In genomic region chr1:180364005-180364404, GRCm38 (mm10) we compare ENCODE assay signal across 9 mouse cellular contexts. TPM values are rescaled to one million over a fixed set of nuclear protein-coding genes. Genes with fewer than 3 reads are reported as not detected.
DNase-seq lines count a peak whose midpoint lies in the region; ATAC-seq and TF ChIP-seq lines count a peak whose summit lies in the region.
"Had no signal": no experiment of that assay in that cellular context is flagged by ENCODE, and none has a peak within 500 bp of the region (broad histone marks: within the 10 kb centered on the region; RNA-seq: fewer than 3 reads in every experiment).

No protein-coding gene starts in this region.

- no peaks in the 10 kb centered on the region for H3K36me3 ChIP-seq in hindbrain, embryonic 15.5 days
- H3K36me3 ChIP-seq in lung, embryonic 14.5 days (ENCODE audit: insufficient read depth): 0 out of 2 replicates have a peak, but pooled peaks cover 5% of the 10 kb centered on the region
- H3K36me3 ChIP-seq in stomach, postnatal 0 days (ENCODE audit: control insufficient read depth, insufficient read depth, low read length): no peaks in the 10 kb centered on the region

- peak; percentile 21 for DNase-seq in right cerebral cortex, postnatal 14 days
- DNase-seq in right cerebral cortex, postnatal 36 days (ENCODE audit: low spot score in 2 of 2): no peak
- DNase-seq in adrenal gland, postnatal 36 days: peak; percentile 65 to 71
- peak; percentile 41 for DNase-seq in lung, embryonic 14.5 days
- peak; percentile 67 for DNase-seq in stomach, postnatal 0 days (ENCODE audit: low spot score)
- DNase-seq in urinary bladder, postnatal 25 days (ENCODE audit: low spot score): no peak
- no peak for DNase-seq in layer of hippocampus, postnatal 25 days (ENCODE audit: extremely low spot score in 1 of 2, low spot score in 1 of 2)

- 48% methylated on average over 17 of the region's 17 CpGs for WGBS in hindbrain, embryonic 15.5 days
- WGBS in lung, embryonic 14.5 days: 45% methylated on average over 17 of the region's 17 CpGs
- 47% methylated on average over 17 of the region's 17 CpGs for WGBS in stomach, postnatal 0 days

- H3K4me2 ChIP-seq in hindbrain, embryonic 15.5 days: peak overlapping the region; percentile 60
- peak overlapping the region; percentile 81 for H3K4me2 ChIP-seq in lung, embryonic 14.5 days
- H3K4me2 ChIP-seq in stomach, postnatal 0 days (replicated peaks; ENCODE audit: low read depth): no peak overlapping the region

- no peak for ATAC-seq in hindbrain, embryonic 15.5 days (ENCODE audit: low FRiP score, low read depth)
- no peak for ATAC-seq in lung, embryonic 14.5 days (ENCODE audit: insufficient read depth)
- peak; percentile 56; the same call in 1 of the 2 replicates for ATAC-seq in stomach, postnatal 0 days (ENCODE audit: low FRiP score, low TSS enrichment)

- TF ChIP-seq EP300 in stomach, postnatal 0 days (optimal IDR thresholded peaks at IDR 0.05): no peak

- peaks cover 59% of the 10 kb centered on the region for H3K4me1 ChIP-seq in hindbrain, embryonic 15.5 days (replicated peaks)
- H3K4me1 ChIP-seq in lung, embryonic 14.5 days (ENCODE audit: insufficient read depth): peaks cover 17% of the 10 kb centered on the region; the same call in 1 of the 2 replicates
- peaks cover 6% of the 10 kb centered on the region; the same call in 1 of the 2 replicates for H3K4me1 ChIP-seq in stomach, postnatal 0 days (replicated peaks; ENCODE audit: control insufficient read depth, insufficient read depth)

- H3K27me3 ChIP-seq in hindbrain, embryonic 15.5 days: no peaks in the 10 kb centered on the region
- no peaks in the 10 kb centered on the region for H3K27me3 ChIP-seq in lung, embryonic 14.5 days (ENCODE audit: insufficient read depth, low read length)
- H3K27me3 ChIP-seq in stomach, postnatal 0 days (ENCODE audit: control insufficient read depth, insufficient read depth, low read length): no peaks in the 10 kb centered on the region

- H3K9ac ChIP-seq in hindbrain, embryonic 15.5 days: no peak overlapping the region
- no peak overlapping the region for H3K9ac ChIP-seq in lung, embryonic 14.5 days
- H3K9ac ChIP-seq in stomach, postnatal 0 days (ENCODE audit: low read length): no peak overlapping the region
- H3K9ac ChIP-seq: liver, embryonic 14.5 days had no signal

- H3K9me3 ChIP-seq in hindbrain, embryonic 15.5 days: no peaks in the 10 kb centered on the region
- no peaks in the 10 kb centered on the region for H3K9me3 ChIP-seq in lung, embryonic 14.5 days (ENCODE audit: low read depth, low read length)
- no peaks in the 10 kb centered on the region for H3K9me3 ChIP-seq in stomach, postnatal 0 days (ENCODE audit: control insufficient read depth, low read length)

- no peak for TF ChIP-seq CTCF in lung, embryonic 14.5 days (IDR thresholded peaks at IDR 0.05; ENCODE audit: low read depth)
- TF ChIP-seq CTCF in stomach, postnatal 0 days (IDR thresholded peaks at IDR 0.05; ENCODE audit: low read depth): no peak

- peak overlapping the region; percentile 97 for H3K27ac ChIP-seq in hindbrain, embryonic 15.5 days (replicated peaks)
- H3K27ac ChIP-seq in lung, embryonic 14.5 days (ENCODE audit: low read depth): peak overlapping the region; percentile 58; the same call in 1 of the 2 replicates
- H3K27ac ChIP-seq in stomach, postnatal 0 days (replicated peaks): no peak overlapping the region
- H3K27ac ChIP-seq: liver, embryonic 14.5 days had no signal

- H3K4me3 ChIP-seq in hindbrain, embryonic 15.5 days: no peak overlapping the region
- H3K4me3 ChIP-seq in lung, embryonic 14.5 days (ENCODE audit: low read depth, low read length): no peak overlapping the region
- H3K4me3 ChIP-seq in stomach, postnatal 0 days (ENCODE audit: low read depth, low read length): no peak overlapping the region

RNA-seq across cellular contexts. Expression of gene Itpkb, which starts 33.7 kb away (rescaled TPM):
- total RNA-seq in adrenal gland, postnatal 36 days (2021): 10 to 100 TPM; 58.5 to 71.5 TPM
- 3.5 and 3.7 TPM in 2 replicates for polyA plus RNA-seq in hindbrain, embryonic 15.5 days (2015; fragmentation: Nextera tagmentation; extraction: Ambion mirVana)
- polyA plus RNA-seq in lung, embryonic 14.5 days (2014; fragmentation: Nextera tagmentation; extraction: Ambion mirVana): 8.1 and 9.0 TPM in 2 replicates
- polyA plus RNA-seq in stomach, postnatal 0 days (2015; fragmentation: Nextera tagmentation; extraction: Ambion mirVana): 3.7 and 4.0 TPM in 2 replicates
- total RNA-seq in layer of hippocampus, postnatal 25 days (2021): 10 to 100 TPM; 24.4 to 26.5 TPM

Comparison
In these comparisons a context has a peak if more than half of its experiments do, and no peak if none do; other contexts are left out.
1. DNase-seq: peak in right cerebral cortex, postnatal 14 days (single experiment), adrenal gland, postnatal 36 days (2 of 2), lung, embryonic 14.5 days (single experiment) and stomach, postnatal 0 days (single experiment); none in right cerebral cortex, postnatal 36 days (0 of 2), urinary bladder, postnatal 25 days (single experiment) and layer of hippocampus, postnatal 25 days (0 of 2).